Comparison of ENCODE assay signal across 12 mouse cellular contexts in the genomic region with DNA sequence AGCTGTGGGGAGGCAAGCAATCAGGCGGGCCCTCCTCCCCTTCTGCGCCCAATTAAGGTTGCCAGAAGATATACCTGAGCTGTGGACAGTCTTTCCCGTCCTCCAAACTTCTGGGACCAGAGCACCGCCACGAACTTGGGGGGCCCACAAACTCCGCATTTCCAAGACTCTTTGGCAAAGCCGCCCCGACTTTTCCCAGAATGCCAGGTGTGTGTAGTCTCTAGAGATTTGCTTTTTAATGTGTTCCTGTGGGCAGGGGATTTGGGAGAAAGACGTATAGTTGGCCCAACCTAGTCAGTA. TPM values are rescaled to one million over a fixed set of nuclear protein-coding genes. Genes with fewer than 3 reads are reported as not detected.
DNase-seq lines count a peak whose midpoint lies in the region; ATAC-seq lines count a peak whose summit lies in the region.
"Had no signal": no experiment of that assay in that cellular context is flagged by ENCODE, and none has a peak within 500 bp of the region (broad histone marks: within the 10 kb centered on the region; RNA-seq: fewer than 3 reads in every experiment).

No protein-coding gene starts in this region.

- peaks cover 26% of the 10 kb centered on the region for H3K4me1 ChIP-seq in hindbrain, embryonic 10.5 days (replicated peaks)
- H3K4me1 ChIP-seq in hindbrain, embryonic 14.5 days (replicated peaks; ENCODE audit: control insufficient read depth, insufficient read depth, low read length) = peaks cover 11% of the 10 kb centered on the region; the same call in 1 of the 2 replicates
- peaks cover 26% of the 10 kb centered on the region for H3K4me1 ChIP-seq in embryonic facial prominence, embryonic 10.5 days
- peaks cover 31% of the 10 kb centered on the region for H3K4me1 ChIP-seq in forebrain, embryonic 16.5 days (replicated peaks; ENCODE audit: control insufficient read depth, insufficient read depth, low read length)
- H3K4me1 ChIP-seq in midbrain, embryonic 14.5 days (ENCODE audit: control insufficient read depth, insufficient read depth, low read length) = peaks cover 12% of the 10 kb centered on the region; the same call in 1 of the 2 replicates

- H3K4me3 ChIP-seq in hindbrain, embryonic 10.5 days = peak overlapping the region; percentile 3; the same call in 1 of the 2 replicates
- H3K4me3 ChIP-seq in hindbrain, embryonic 14.5 days (replicated peaks; ENCODE audit: low read length) = no peak overlapping the region
- peak overlapping the region; percentile 33 for H3K4me3 ChIP-seq in embryonic facial prominence, embryonic 10.5 days
- H3K4me3 ChIP-seq in forebrain, embryonic 16.5 days (replicated peaks; ENCODE audit: low read length) = 0 out of 2 replicates have a peak overlapping the region, but pooled peaks have one; percentile 10
- H3K4me3 ChIP-seq in midbrain, embryonic 14.5 days (replicated peaks; ENCODE audit: low read depth, low read length) = no peak overlapping the region
- H3K4me3 ChIP-seq: myocyte had no signal

- H3K4me2 ChIP-seq in hindbrain, embryonic 14.5 days (replicated peaks) = no peak overlapping the region
- peak overlapping the region; percentile 24 for H3K4me2 ChIP-seq in forebrain, embryonic 16.5 days (ENCODE audit: low read length)
- peak overlapping the region; percentile 34; the same call in 1 of the 2 replicates for H3K4me2 ChIP-seq in midbrain, embryonic 14.5 days (ENCODE audit: low read length)

- peaks cover 93% of the 10 kb centered on the region for H3K27me3 ChIP-seq in hindbrain, embryonic 10.5 days (ENCODE audit: insufficient read depth, poor library complexity, severe bottlenecking)
- peaks cover 88% of the 10 kb centered on the region for H3K27me3 ChIP-seq in hindbrain, embryonic 14.5 days (ENCODE audit: control insufficient read depth, insufficient read depth, low read length)
- peaks cover 95% of the 10 kb centered on the region for H3K27me3 ChIP-seq in embryonic facial prominence, embryonic 10.5 days (replicated peaks; ENCODE audit: low read depth, poor library complexity, severe bottlenecking)
- H3K27me3 ChIP-seq in forebrain, embryonic 16.5 days (replicated peaks; ENCODE audit: control insufficient read depth, insufficient read depth, low read length) = peaks cover 47% of the 10 kb centered on the region
- peaks cover 77% of the 10 kb centered on the region for H3K27me3 ChIP-seq in midbrain, embryonic 14.5 days (ENCODE audit: control insufficient read depth, insufficient read depth, low read length)
- H3K27me3 ChIP-seq: CH12.LX had no signal

- no peaks in the 10 kb centered on the region for H3K9me3 ChIP-seq in hindbrain, embryonic 10.5 days
- H3K9me3 ChIP-seq in hindbrain, embryonic 14.5 days (ENCODE audit: control insufficient read depth, low read length) = no peaks in the 10 kb centered on the region
- H3K9me3 ChIP-seq in embryonic facial prominence, embryonic 10.5 days = no peaks in the 10 kb centered on the region
- no peaks in the 10 kb centered on the region for H3K9me3 ChIP-seq in forebrain, embryonic 16.5 days (ENCODE audit: control insufficient read depth, low read length)
- H3K9me3 ChIP-seq in midbrain, embryonic 14.5 days (ENCODE audit: control insufficient read depth, low read length) = no peaks in the 10 kb centered on the region
- H3K9me3 ChIP-seq: lung, embryonic 15.5 days had no signal

- peak; percentile 29 for DNase-seq in hindbrain, embryonic 10.5 days (ENCODE audit: low spot score)
- no peak for DNase-seq in hindbrain, embryonic 14.5 days (ENCODE audit: low spot score)
- no peak for DNase-seq in embryonic facial prominence, embryonic 10.5 days (ENCODE audit: low spot score)
- DNase-seq in midbrain, embryonic 14.5 days = no peak
- DNase-seq in adrenal gland, postnatal 4 days (ENCODE audit: low spot score in 2 of 2) = no peak
- no peak for DNase-seq in MN1 (ENCODE audit: low spot score)
- DNase-seq: thymus, adult 18-20 months had no signal

- no peak overlapping the region for H3K9ac ChIP-seq in hindbrain, embryonic 14.5 days
- no peak overlapping the region for H3K9ac ChIP-seq in forebrain, embryonic 16.5 days (replicated peaks; ENCODE audit: low read depth, low read length)
- no peak overlapping the region for H3K9ac ChIP-seq in midbrain, embryonic 14.5 days (replicated peaks; ENCODE audit: low read length)
- H3K9ac ChIP-seq: lung, embryonic 15.5 days had no signal

- ATAC-seq in hindbrain, embryonic 14.5 days (ENCODE audit: low FRiP score) = no peak
- ATAC-seq in forebrain, embryonic 16.5 days = no peak
- no peak for ATAC-seq in midbrain, embryonic 14.5 days (ENCODE audit: low FRiP score, low TSS enrichment)

- under 1% methylated on average over 9 of the region's 9 CpGs for WGBS in hindbrain, embryonic 10.5 days
- WGBS in hindbrain, embryonic 14.5 days = 1% methylated on average over 9 of the region's 9 CpGs
- 0% methylated on average over 9 of the region's 9 CpGs for WGBS in embryonic facial prominence, embryonic 10.5 days
- 2% methylated on average over 9 of the region's 9 CpGs for WGBS in forebrain, embryonic 16.5 days
- 0% methylated on average over 9 of the region's 9 CpGs for WGBS in midbrain, embryonic 14.5 days

- H3K36me3 ChIP-seq in hindbrain, embryonic 10.5 days = no peaks in the 10 kb centered on the region
- H3K36me3 ChIP-seq in hindbrain, embryonic 14.5 days (replicated peaks; ENCODE audit: control insufficient read depth, insufficient read depth) = no peaks in the 10 kb centered on the region
- H3K36me3 ChIP-seq in embryonic facial prominence, embryonic 10.5 days (replicated peaks) = no peaks in the 10 kb centered on the region
- no peaks in the 10 kb centered on the region for H3K36me3 ChIP-seq in forebrain, embryonic 16.5 days (ENCODE audit: control insufficient read depth, insufficient read depth)
- H3K36me3 ChIP-seq in midbrain, embryonic 14.5 days (ENCODE audit: control insufficient read depth, insufficient read depth, low read length) = no peaks in the 10 kb centered on the region
- H3K36me3 ChIP-seq: lung, embryonic 15.5 days had no signal

- H3K27ac ChIP-seq in hindbrain, embryonic 10.5 days = no peak overlapping the region
- no peak overlapping the region for H3K27ac ChIP-seq in hindbrain, embryonic 14.5 days
- no peak overlapping the region for H3K27ac ChIP-seq in embryonic facial prominence, embryonic 10.5 days (replicated peaks)
- no peak overlapping the region for H3K27ac ChIP-seq in forebrain, embryonic 16.5 days (ENCODE audit: low read length)
- H3K27ac ChIP-seq in midbrain, embryonic 14.5 days (replicated peaks; ENCODE audit: low read depth, low read length) = no peak overlapping the region
- H3K27ac ChIP-seq: lung, embryonic 15.5 days had no signal

RNA-seq across cellular contexts. Expression of a gene that starts 9.0 kb away (rescaled TPM):
- 0.10 TPM in 1 of 2 replicates, not detected in the other for polyA plus RNA-seq in hindbrain, embryonic 10.5 days (2016; fragmentation: Nextera tagmentation; extraction: Ambion mirVana)
- polyA plus RNA-seq in hindbrain, embryonic 14.5 days (2014; fragmentation: Nextera tagmentation; extraction: Ambion mirVana) = 0.66 and 1.1 TPM in 2 replicates
- polyA plus RNA-seq in embryonic facial prominence, embryonic 10.5 days (2016; fragmentation: Nextera tagmentation; extraction: Ambion mirVana) = 0.24 and 0.36 TPM in 2 replicates
- 18.0 and 24.4 TPM in 2 replicates for polyA plus RNA-seq in forebrain, embryonic 16.5 days (2015; fragmentation: Nextera tagmentation; extraction: Ambion mirVana)
- polyA plus RNA-seq in midbrain, embryonic 14.5 days (2014; fragmentation: Nextera tagmentation; extraction: Ambion mirVana) = 1.6 and 1.9 TPM in 2 replicates
- total RNA-seq in adrenal gland, postnatal 4 days (2021) = under 1 TPM in 1 of 2 experiments, not detected in 1; 0.51 TPM
- total RNA-seq: CH12.LX; gastrocnemius, adult 18-20 months had no signal
- polyA plus RNA-seq: lung, embryonic 15.5 days had no signal

RNA-seq across cellular contexts. Expression of a gene that starts 19.0 kb away (rescaled TPM):
- polyA plus RNA-seq in hindbrain, embryonic 10.5 days (2016; fragmentation: Nextera tagmentation; extraction: Ambion mirVana) = 34.2 and 42.9 TPM in 2 replicates
- polyA plus RNA-seq in hindbrain, embryonic 14.5 days (2014; fragmentation: Nextera tagmentation; extraction: Ambion mirVana) = 43.9 and 47.1 TPM in 2 replicates
- polyA plus RNA-seq in embryonic facial prominence, embryonic 10.5 days (2016; fragmentation: Nextera tagmentation; extraction: Ambion mirVana) = 41.6 and 43.1 TPM in 2 replicates
- 51.3 and 57.4 TPM in 2 replicates for polyA plus RNA-seq in forebrain, embryonic 16.5 days (2015; fragmentation: Nextera tagmentation; extraction: Ambion mirVana)
- 47.8 and 53.3 TPM in 2 replicates for polyA plus RNA-seq in midbrain, embryonic 14.5 days (2014; fragmentation: Nextera tagmentation; extraction: Ambion mirVana)
- 100 to 1,000 TPM in 1 of 2 experiments, 10 to 100 TPM in 1; 99.9 to 110 TPM for total RNA-seq in adrenal gland, postnatal 4 days (2021)

Comparison
In these comparisons a context has a peak if more than half of its experiments do, and no peak if none do; other contexts are left out.
1. H3K4me3 ChIP-seq: peak in hindbrain, embryonic 10.5 days (single experiment), embryonic facial prominence, embryonic 10.5 days (single experiment) and forebrain, embryonic 16.5 days (single experiment); none in hindbrain, embryonic 14.5 days (single experiment) and midbrain, embryonic 14.5 days (single experiment).